Mouse (Mus musculus): Measurements from ENCODE around the gene Gm17783. TPM values are rescaled to one million over a fixed set of nuclear protein-coding genes. Genes with fewer than 3 reads are reported as not detected.
"Not testable (repeated sequence)": the region's sequence is repeated elsewhere in the genome, so short reads cannot be mapped to it uniquely, and the experiment has no call there.

Gene Gm17783
- polyA plus RNA-seq, 1 experiment = not detected

DNA sequence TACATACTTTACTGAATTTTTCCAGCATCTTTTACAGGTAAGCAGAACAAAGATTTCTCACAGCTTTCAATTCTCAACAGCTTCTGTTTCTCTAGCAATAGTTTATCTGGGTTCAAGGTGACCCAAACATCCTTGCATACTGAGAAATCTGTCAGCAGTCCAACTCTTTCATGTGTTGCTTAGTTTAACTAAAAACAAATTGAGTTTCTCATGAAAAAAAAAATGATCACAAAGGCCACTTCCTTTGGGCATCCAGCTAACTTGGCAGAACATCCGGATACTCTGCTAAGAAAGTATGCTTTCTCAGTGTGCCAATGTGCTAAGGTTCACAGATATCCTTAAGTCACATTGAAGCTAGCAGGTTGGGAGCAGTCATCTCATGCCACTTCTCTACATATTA is 36.5 kb downstream of the Gm17783 start:
- Histone ChIP-seq H3K4me1 (no peaks in the 10 kb centered on the region), H3K27me3 (replicated peaks) (no peaks in the 10 kb centered on the region), H3K4me3 (replicated peaks) (no peak overlapping the region), H3K9me3 (no peaks in the 10 kb centered on the region), H3K36me3 (replicated peaks; ENCODE audit: low read length) (no peaks in the 10 kb centered on the region)
- TF ChIP-seq FLI1 (IDR thresholded peaks at IDR 0.05; ENCODE audit: low read length) (no peak), GATA1 (IDR thresholded peaks at IDR 0.05; ENCODE audit: borderline replicate concordance, low read length) (no peak)

GRCm38 (mm10) chr16:45492927-45493326 is 38.9 kb downstream of the Gm17783 start, which contains the start of gene Gm609:
TSS of gene Gm609 (minus strand) at chr16:45492969.
- Histone ChIP-seq H3K27me3 (replicated peaks) (no peaks in the 10 kb centered on the region), H3K9me3 (no peaks in the 10 kb centered on the region), H3K4me1 (no peaks in the 10 kb centered on the region), H3K36me3 (replicated peaks; ENCODE audit: low read length) (no peaks in the 10 kb centered on the region), H3K4me3 (replicated peaks) (no peak within 1 kb of the TSS)
- no peak for TF ChIP-seq FLI1 (IDR thresholded peaks at IDR 0.05; ENCODE audit: low read length)
- no peak for TF ChIP-seq GATA1 (IDR thresholded peaks at IDR 0.05; ENCODE audit: borderline replicate concordance, low read length)

- H3K4me1 ChIP-seq = no peaks in the 10 kb centered on the region
- TF ChIP-seq FLI1 (IDR thresholded peaks at IDR 0.05; ENCODE audit: low read length) = no peak
- TF ChIP-seq GATA1 (IDR thresholded peaks at IDR 0.05; ENCODE audit: borderline replicate concordance, low read length) = no peak
- H3K9me3 ChIP-seq = no peaks in the 10 kb centered on the region
- H3K27me3 ChIP-seq (replicated peaks) = no peaks in the 10 kb centered on the region
- H3K4me3 ChIP-seq (replicated peaks) = no peak overlapping the region
- H3K36me3 ChIP-seq (replicated peaks; ENCODE audit: low read length) = no peaks in the 10 kb centered on the region
These were observed 54.9 kb downstream of the Gm17783 start for GRCm38 (mm10) chr16:45476991-45477390.

DNA sequence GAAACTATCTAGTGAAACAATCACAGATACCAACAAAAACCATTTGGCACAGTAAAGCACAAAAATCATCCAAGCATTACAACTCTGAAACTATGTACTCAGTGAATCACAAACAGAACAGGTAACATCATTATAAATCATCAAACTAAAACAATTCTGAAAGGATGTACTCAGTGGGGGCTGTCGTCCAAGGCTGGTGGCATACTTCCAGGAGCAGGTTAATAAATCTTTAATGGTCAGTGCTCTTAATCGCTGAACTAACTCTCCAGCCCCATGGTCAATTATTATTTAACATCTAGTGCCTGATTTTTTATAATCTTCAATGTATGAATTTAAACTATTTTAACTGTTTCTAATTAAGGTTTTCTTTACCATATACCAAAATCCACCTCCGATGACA is 60.0 kb downstream of the Gm17783 start:
- H3K9me3 ChIP-seq; H3K4me3 ChIP-seq (replicated peaks); H3K27me3 ChIP-seq (replicated peaks); H3K4me1 ChIP-seq; H3K36me3 ChIP-seq (replicated peaks; ENCODE audit: low read length): not testable (repeated sequence)

Other genes starting within 250 kb of the Gm17783 start
- gene Cd200, start 123.0 kb downstream of the Gm17783 start, polyA plus RNA-seq (2012; ENCODE audit: insufficient read depth, low replicate concordance) = not detected in 2 replicates
- gene Gm609, start 39.1 kb downstream of the Gm17783 start, polyA plus RNA-seq (2012; ENCODE audit: insufficient read depth, low replicate concordance) = not detected in 2 replicates
- gene Slc9c1, start 3.3 kb upstream of the Gm17783 start, polyA plus RNA-seq (2012; ENCODE audit: insufficient read depth, low replicate concordance) = not detected in 2 replicates
- 1.9 TPM in 1 of 2 replicates, not detected in the other for gene Gcsam, start 78.3 kb upstream of the Gm17783 start, polyA plus RNA-seq (2012; ENCODE audit: insufficient read depth, low replicate concordance)
- gene BC016579, start 122.0 kb upstream of the Gm17783 start, polyA plus RNA-seq (2012; ENCODE audit: insufficient read depth, low replicate concordance) = 0.83 and 2.1 TPM in 2 replicates
- 2.4 and 4.5 TPM in 2 replicates for gene Tmprss7, start 161.6 kb upstream of the Gm17783 start, polyA plus RNA-seq (2012; ENCODE audit: insufficient read depth, low replicate concordance)
- gene Tagln3, start 192.6 kb upstream of the Gm17783 start, polyA plus RNA-seq (2012; ENCODE audit: insufficient read depth, low replicate concordance) = not detected in 2 replicates
- 3.0 and 4.5 TPM in 2 replicates for gene Abhd10, start 210.9 kb upstream of the Gm17783 start, polyA plus RNA-seq (2012; ENCODE audit: insufficient read depth, low replicate concordance)